Mouse (Mus musculus): ENCODE results near the gene Gtf3c1. TPM values are rescaled to one million over a fixed set of nuclear protein-coding genes. Genes with fewer than 3 reads are reported as not detected.
A peak's percentile ranks its signal among the peaks of the same experiment; 100 is the strongest.

Gene Gtf3c1
- polyA plus RNA-seq, 1 experiment from 2014 or later, result 24.0 TPM

GRCm38 (mm10) chr7:125638870-125639386 lies 68.7 kb downstream of the Gtf3c1 start:
- Histone ChIP-seq H3K9ac (ENCODE audit: low read length) (no peak overlapping the region), H3K27me3 (ENCODE audit: control insufficient read depth, insufficient read depth, low read length) (no peaks in the 10 kb centered on the region), H3K4me2 (ENCODE audit: low read depth, low read length) (no peak overlapping the region), H3K27ac (ENCODE audit: low read length) (no peak overlapping the region), H3K4me1 (ENCODE audit: control insufficient read depth, insufficient read depth, low read length) (no peaks in the 10 kb centered on the region), H3K4me3 (replicated peaks; ENCODE audit: low read length) (no peak overlapping the region), H3K36me3 (ENCODE audit: control insufficient read depth, insufficient read depth, low read length) (peaks cover 20% of the 10 kb centered on the region), H3K9me3 (replicated peaks; ENCODE audit: control insufficient read depth, low read length) (no peaks in the 10 kb centered on the region)
- ATAC-seq (ENCODE audit: insufficient read depth, low FRiP score), result 0 out of 2 replicates have a peak, but pooled peaks have one; percentile 23
- WGBS, result 48% methylated on average over 9 of the region's 9 CpGs

DNA sequence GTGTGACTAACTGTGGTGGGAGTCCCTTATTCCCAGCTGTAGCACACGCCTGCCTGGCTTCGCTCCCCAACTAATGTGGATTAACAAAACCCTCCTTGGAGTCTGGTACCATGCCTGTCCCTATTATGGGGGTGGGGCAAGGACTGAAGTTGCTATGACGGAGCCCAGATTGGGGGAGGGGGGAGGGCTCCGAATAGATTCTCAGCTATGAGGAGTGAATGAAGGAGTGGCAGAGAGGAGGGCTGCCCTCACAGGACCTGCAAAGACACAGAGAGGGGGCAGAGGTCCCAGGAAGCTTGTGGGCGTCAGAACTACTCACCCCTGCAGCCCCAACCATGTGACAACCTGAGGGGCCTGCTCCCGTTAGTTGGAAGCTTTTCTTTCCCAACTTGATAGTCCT lies 69.2 kb downstream of the Gtf3c1 start:
- H3K36me3 ChIP-seq (ENCODE audit: control insufficient read depth, insufficient read depth, low read length), result peaks cover 15% of the 10 kb centered on the region
- no peak overlapping the region for H3K4me3 ChIP-seq (replicated peaks; ENCODE audit: low read length)
- H3K4me1 ChIP-seq (ENCODE audit: control insufficient read depth, insufficient read depth, low read length), result no peaks in the 10 kb centered on the region
- H3K9me3 ChIP-seq (replicated peaks; ENCODE audit: control insufficient read depth, low read length), result no peaks in the 10 kb centered on the region
- H3K27ac ChIP-seq (ENCODE audit: low read length), result no peak overlapping the region
- no peak overlapping the region for H3K9ac ChIP-seq (ENCODE audit: low read length)
- H3K27me3 ChIP-seq (ENCODE audit: control insufficient read depth, insufficient read depth, low read length), result no peaks in the 10 kb centered on the region
- no peak for ATAC-seq (ENCODE audit: insufficient read depth, low FRiP score)
- H3K4me2 ChIP-seq (ENCODE audit: low read depth, low read length), result no peak overlapping the region
- WGBS, result 75% methylated on average over 6 of the region's 6 CpGs

- peaks cover 10% of the 10 kb centered on the region for H3K36me3 ChIP-seq (ENCODE audit: control insufficient read depth, insufficient read depth, low read length)
- 77% methylated on average over 8 of the region's 8 CpGs for WGBS
- H3K9ac ChIP-seq (ENCODE audit: low read length), result no peak overlapping the region
- no peak overlapping the region for H3K27ac ChIP-seq (ENCODE audit: low read length)
- no peak overlapping the region for H3K4me2 ChIP-seq (ENCODE audit: low read depth, low read length)
- no peaks in the 10 kb centered on the region for H3K27me3 ChIP-seq (ENCODE audit: control insufficient read depth, insufficient read depth, low read length)
- no peak for ATAC-seq (ENCODE audit: insufficient read depth, low FRiP score)
- H3K4me1 ChIP-seq (ENCODE audit: control insufficient read depth, insufficient read depth, low read length), result peaks cover 3% of the 10 kb centered on the region; the same call in 1 of the 2 replicates
- H3K4me3 ChIP-seq (replicated peaks; ENCODE audit: low read length), result no peak overlapping the region
- H3K9me3 ChIP-seq (replicated peaks; ENCODE audit: control insufficient read depth, low read length), result no peaks in the 10 kb centered on the region
These were observed 70.1 kb downstream of the Gtf3c1 start for GRCm38 (mm10) chr7:125637220-125638140.

DNA sequence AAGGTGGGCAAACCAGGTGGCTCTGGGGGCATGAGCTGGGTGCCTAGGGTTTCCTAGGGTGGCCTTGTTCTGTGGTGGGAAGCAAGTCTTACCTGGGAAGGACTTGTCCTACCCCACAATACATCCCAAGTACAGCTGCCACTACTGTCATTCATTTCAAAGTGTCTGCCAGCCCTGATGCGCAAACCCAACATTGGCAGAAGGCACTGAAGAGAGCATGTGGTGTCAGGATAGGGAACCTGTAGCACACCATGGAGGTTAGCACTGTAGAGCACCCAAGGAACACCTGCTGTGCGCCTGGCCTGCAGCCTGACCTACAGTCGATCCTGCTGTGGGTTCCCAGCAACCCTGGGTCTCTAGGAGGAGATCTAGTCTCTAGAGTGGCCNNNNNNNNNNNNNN lies 76.6 kb downstream of the Gtf3c1 start:
- Histone ChIP-seq H3K9ac (ENCODE audit: low read length) (no peak overlapping the region), H3K36me3 (ENCODE audit: control insufficient read depth, insufficient read depth, low read length) (no peaks in the 10 kb centered on the region), H3K4me2 (ENCODE audit: low read depth, low read length) (no peak overlapping the region), H3K4me3 (replicated peaks; ENCODE audit: low read length) (no peak overlapping the region), H3K27ac (ENCODE audit: low read length) (no peak overlapping the region), H3K9me3 (replicated peaks; ENCODE audit: control insufficient read depth, low read length) (0 out of 2 replicates have a peak, but pooled peaks cover 4% of the 10 kb centered on the region), H3K27me3 (ENCODE audit: control insufficient read depth, insufficient read depth, low read length) (no peaks in the 10 kb centered on the region), H3K4me1 (ENCODE audit: control insufficient read depth, insufficient read depth, low read length) (peaks cover 11% of the 10 kb centered on the region)
- ATAC-seq (ENCODE audit: insufficient read depth, low FRiP score), result no peak
- 86% methylated on average over 3 of the region's 3 CpGs for WGBS

GRCm38 (mm10) chr7:125630317-125630716 lies 77.3 kb downstream of the Gtf3c1 start:
- Histone ChIP-seq H3K36me3 (ENCODE audit: control insufficient read depth, insufficient read depth, low read length) (no peaks in the 10 kb centered on the region), H3K4me3 (replicated peaks; ENCODE audit: low read length) (no peak overlapping the region), H3K9ac (ENCODE audit: low read length) (no peak overlapping the region), H3K4me2 (ENCODE audit: low read depth, low read length) (no peak overlapping the region), H3K27me3 (ENCODE audit: control insufficient read depth, insufficient read depth, low read length) (no peaks in the 10 kb centered on the region), H3K9me3 (replicated peaks; ENCODE audit: control insufficient read depth, low read length) (0 out of 2 replicates have a peak, but pooled peaks cover 4% of the 10 kb centered on the region), H3K4me1 (ENCODE audit: control insufficient read depth, insufficient read depth, low read length) (peaks cover 11% of the 10 kb centered on the region), H3K27ac (ENCODE audit: low read length) (no peak overlapping the region)
- ATAC-seq (ENCODE audit: insufficient read depth, low FRiP score), result no peak
- WGBS, result 44% methylated on average over 4 of the region's 4 CpGs

GRCm38 (mm10) chr7:125625829-125626228 lies 81.8 kb downstream of the Gtf3c1 start:
- 48% methylated on average over 7 of the region's 7 CpGs for WGBS
- Histone ChIP-seq H3K27me3 (ENCODE audit: control insufficient read depth, insufficient read depth, low read length) (no peaks in the 10 kb centered on the region), H3K4me2 (ENCODE audit: low read depth, low read length) (no peak overlapping the region), H3K9me3 (replicated peaks; ENCODE audit: control insufficient read depth, low read length) (0 out of 2 replicates have a peak, but pooled peaks cover 4% of the 10 kb centered on the region), H3K4me1 (ENCODE audit: control insufficient read depth, insufficient read depth, low read length) (no peaks in the 10 kb centered on the region), H3K4me3 (replicated peaks; ENCODE audit: low read length) (no peak overlapping the region), H3K36me3 (ENCODE audit: control insufficient read depth, insufficient read depth, low read length) (no peaks in the 10 kb centered on the region), H3K9ac (ENCODE audit: low read length) (no peak overlapping the region), H3K27ac (ENCODE audit: low read length) (no peak overlapping the region)
- ATAC-seq (ENCODE audit: insufficient read depth, low FRiP score), result no peak

- Histone ChIP-seq H3K4me2 (ENCODE audit: low read depth, low read length) (no peak overlapping the region), H3K27me3 (ENCODE audit: control insufficient read depth, insufficient read depth, low read length) (no peaks in the 10 kb centered on the region), H3K27ac (ENCODE audit: low read length) (no peak overlapping the region), H3K4me3 (replicated peaks; ENCODE audit: low read length) (no peak overlapping the region), H3K36me3 (ENCODE audit: control insufficient read depth, insufficient read depth, low read length) (no peaks in the 10 kb centered on the region), H3K9ac (ENCODE audit: low read length) (no peak overlapping the region), H3K4me1 (ENCODE audit: control insufficient read depth, insufficient read depth, low read length) (no peaks in the 10 kb centered on the region), H3K9me3 (replicated peaks; ENCODE audit: control insufficient read depth, low read length) (0 out of 2 replicates have a peak, but pooled peaks cover 4% of the 10 kb centered on the region)
- 59% methylated on average over 4 of the region's 4 CpGs for WGBS
- ATAC-seq (ENCODE audit: insufficient read depth, low FRiP score), result no peak
These were observed 82.4 kb downstream of the Gtf3c1 start for GRCm38 (mm10) chr7:125625219-125625618.

DNA sequence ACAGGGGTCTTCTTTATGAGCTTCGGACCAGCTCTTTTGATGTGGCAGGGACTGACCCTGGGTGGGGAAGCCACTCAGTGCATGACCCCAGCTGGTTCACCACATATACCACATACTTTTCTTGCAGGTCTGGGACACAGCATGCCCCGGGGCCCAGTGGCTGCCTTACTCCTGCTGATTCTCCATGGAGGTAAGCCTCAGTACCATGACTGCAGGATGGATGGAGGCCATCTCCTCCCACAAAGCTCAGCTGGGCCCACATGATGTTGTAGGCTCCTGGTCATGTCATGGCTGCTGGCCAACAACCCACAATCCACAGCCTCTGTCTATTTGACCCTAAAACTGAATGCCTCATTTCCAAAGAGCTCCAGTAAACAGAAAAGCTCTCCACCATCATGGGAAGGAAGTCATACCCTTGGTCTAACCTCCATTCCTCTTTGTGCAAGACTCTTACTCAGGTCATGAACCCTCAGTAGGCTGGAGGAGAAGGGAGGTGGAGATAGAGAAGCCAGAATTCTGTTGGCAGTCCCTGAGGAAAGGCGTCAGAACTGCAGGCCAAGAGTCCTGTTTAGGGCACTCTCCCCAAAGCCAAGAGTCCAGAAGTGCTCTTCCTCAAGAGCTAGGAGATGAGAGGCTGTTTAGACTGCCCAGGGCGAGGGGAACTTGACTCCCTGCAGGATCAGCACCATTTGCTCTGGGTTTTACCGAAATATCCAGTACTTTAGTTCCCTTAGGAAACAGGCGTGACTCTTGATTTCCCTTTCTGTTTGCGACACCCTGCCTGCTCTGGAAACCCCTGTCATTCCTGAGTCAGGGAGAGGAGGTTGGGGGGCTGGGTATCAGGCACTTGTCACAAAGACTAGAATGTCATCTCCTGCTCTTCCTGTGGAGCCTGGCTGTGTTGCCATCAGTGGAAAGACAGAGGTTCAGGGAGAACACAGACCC lies 84.6 kb downstream of the Gtf3c1 start:
- WGBS, result 70% methylated on average over 7 of the region's 7 CpGs
- ATAC-seq (ENCODE audit: insufficient read depth, low FRiP score), result no peak
- no peak overlapping the region for H3K4me3 ChIP-seq (replicated peaks; ENCODE audit: low read length)
- no peaks in the 10 kb centered on the region for H3K36me3 ChIP-seq (ENCODE audit: control insufficient read depth, insufficient read depth, low read length)
- no peaks in the 10 kb centered on the region for H3K4me1 ChIP-seq (ENCODE audit: control insufficient read depth, insufficient read depth, low read length)
- no peak overlapping the region for H3K9ac ChIP-seq (ENCODE audit: low read length)
- H3K9me3 ChIP-seq (replicated peaks; ENCODE audit: control insufficient read depth, low read length), result no peaks in the 10 kb centered on the region
- no peak overlapping the region for H3K4me2 ChIP-seq (ENCODE audit: low read depth, low read length)
- no peak overlapping the region for H3K27ac ChIP-seq (ENCODE audit: low read length)
- H3K27me3 ChIP-seq (ENCODE audit: control insufficient read depth, insufficient read depth, low read length), result no peaks in the 10 kb centered on the region
